Mouse (Mus musculus): ENCODE measurements around the gene Atg10.

- TF ChIP-seq CHD2 (IDR thresholded peaks at IDR 0.05; ENCODE audit: low read depth, low read length) (no peak), MAFK (IDR thresholded peaks at IDR 0.05; ENCODE audit: insufficient read depth, low read depth, low read length) (no peak), ZNF384 (IDR thresholded peaks at IDR 0.05; ENCODE audit: low read depth, low read length) (no peak), HCFC1 (IDR thresholded peaks at IDR 0.05; ENCODE audit: borderline replicate concordance, insufficient read depth, low read length) (no peak), ZC3H11A (IDR thresholded peaks at IDR 0.05; ENCODE audit: borderline replicate concordance, low read depth, low read length) (no peak)
Observed at GRCm38 (mm10) chr13:90970259-90971017, 253.3 kb downstream of the Atg10 start.

All from ES-E14 (cell line).